Mouse (Mus musculus): ENCODE measurements around the gene Grik3.

DNA sequence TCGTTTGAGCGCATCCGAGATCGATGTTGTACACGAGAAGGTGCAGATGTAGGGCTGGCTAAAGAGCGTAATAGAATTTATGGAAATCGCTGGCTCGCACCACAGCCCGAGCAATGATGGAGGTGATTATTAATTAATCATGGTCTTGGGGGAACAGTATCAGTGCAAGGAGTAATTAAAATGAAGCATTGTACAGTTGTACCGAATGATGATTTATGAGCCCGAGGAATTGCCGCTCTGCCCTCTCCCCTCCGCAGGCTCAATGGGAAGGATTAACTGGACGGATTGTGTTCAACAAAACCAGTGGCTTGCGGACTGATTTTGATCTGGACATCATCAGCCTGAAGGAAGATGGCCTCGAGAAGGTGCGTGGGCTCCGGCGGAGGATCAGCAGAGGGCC, 165.5 kb downstream of the Grik3 start:
- no peak for TF ChIP-seq CTCF (IDR thresholded peaks at IDR 0.05; ENCODE audit: extremely low read depth, insufficient read depth, low read length)
- TF ChIP-seq POLR2A (IDR thresholded peaks at IDR 0.05; ENCODE audit: extremely low read depth, insufficient read depth, low read length) = no peak

Data from cortical plate, adult 2 months (tissue).